Mouse (Mus musculus) mammary gland, adult 2 months (tissue): Measurements from ENCODE around the gene Msgn1. TPM values are rescaled to one million over a fixed set of nuclear protein-coding genes. Genes with fewer than 3 reads are reported as not detected.

Experiments used
- polyA plus RNA-seq: library from polyadenylated mRNA; depleted of rRNA; stranded (reverse); fragments of >200 nt; gene quantifications from 2 replicates; pipeline ENCODE4 v1.2.3, GENCODE M21; 2012; ENCODE audit warnings: low replicate concordance; rRNA removed

The Msgn1 gene
- polyA plus RNA-seq = 1.1 TPM in 1 of 2 replicates, not detected in the other

GRCm38 (mm10) chr12:11208872-11209271 lies at the start of gene Msgn1:
TSS of gene Msgn1 (minus strand) at chr12:11208972.

Other genes starting within 250 kb of the Msgn1 start
- 7.8 and 12.2 TPM in 2 replicates for gene Kcns3, start 57.9 kb downstream of the Msgn1 start, polyA plus RNA-seq
- gene Gen1, start 56.8 kb upstream of the Msgn1 start, polyA plus RNA-seq = 0.06 and 0.59 TPM in 2 replicates
- 2.8 and 13.8 TPM in 2 replicates for gene Smc6, start 56.9 kb upstream of the Msgn1 start, polyA plus RNA-seq
- gene Vsnl1, start 227.6 kb upstream of the Msgn1 start, polyA plus RNA-seq = 0.19 and 0.29 TPM in 2 replicates
- not detected in 2 replicates for gene Rad51ap2, start 247.1 kb upstream of the Msgn1 start, polyA plus RNA-seq